Mouse (Mus musculus) lung, postnatal 14 days (tissue): ENCODE results near the gene 1700015F17Rik.

ENCODE experiments used
- DNase-seq: peaks from one replicate; pipeline ENCODE4 v3.0.0; 2021

The 1700015F17Rik gene

GRCm38 (mm10) chr5:5479043-5479442 lies at the start of gene 1700015F17Rik:
Gene 1700015F17Rik (minus strand): TSS chr5:5479143.
- DNase-seq = no peak

GRCm38 (mm10) chr5:5515411-5515810 lies 36.5 kb upstream of the 1700015F17Rik start:
- no peak for DNase-seq

DNA sequence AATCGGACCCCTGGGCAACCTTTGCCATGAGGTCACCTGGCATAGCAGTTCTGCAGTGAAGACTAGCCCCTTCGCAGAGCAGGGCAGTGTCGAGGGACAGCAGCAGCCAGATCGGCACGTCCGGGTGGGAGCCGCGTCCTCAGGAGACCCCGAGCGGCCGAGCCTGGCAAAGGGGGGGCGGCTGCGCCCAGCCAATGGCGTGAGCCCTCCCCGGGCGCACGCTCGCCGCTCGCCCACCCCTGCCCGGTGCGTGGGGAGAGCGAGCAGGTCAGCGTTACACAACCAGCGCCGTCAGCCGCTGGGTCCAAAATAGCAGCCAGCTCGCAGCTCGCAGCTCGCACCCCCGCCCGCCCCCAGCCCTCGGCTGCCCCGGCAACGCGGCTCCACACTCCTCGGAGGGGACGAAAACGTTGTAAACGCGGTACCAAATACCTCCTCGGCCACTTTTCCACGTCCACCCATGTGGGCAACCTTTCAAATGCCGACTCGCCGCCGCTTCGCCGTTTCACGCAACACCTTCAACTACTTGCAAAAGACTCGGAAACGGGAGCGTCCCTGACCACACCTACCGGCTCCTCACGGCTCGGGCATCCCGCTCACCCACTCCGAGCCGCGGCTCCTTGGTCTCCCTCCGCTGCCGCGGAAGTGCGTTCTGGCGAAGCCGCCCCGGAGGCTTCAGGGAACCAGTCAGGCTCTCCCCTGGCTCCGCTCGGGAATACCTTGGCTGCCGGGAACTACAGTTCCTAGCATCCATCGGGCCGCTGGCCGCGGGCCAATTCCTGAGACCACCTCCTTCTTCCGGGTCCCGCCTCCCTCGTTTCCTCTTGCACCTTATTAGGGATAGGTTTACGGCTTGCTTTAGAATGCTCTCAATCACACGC lies 35.5 kb upstream of the 1700015F17Rik start, which contains the start of gene Cldn12:
Gene Cldn12, minus strand, starts transcription at position 763 of the 881 bp plus-strand sequence.
- DNase-seq = peak; percentile 97

- DNase-seq = no peak
Measured at GRCm38 (mm10) chr5:5511401-5511800, 32.5 kb upstream of the 1700015F17Rik start.

DNA sequence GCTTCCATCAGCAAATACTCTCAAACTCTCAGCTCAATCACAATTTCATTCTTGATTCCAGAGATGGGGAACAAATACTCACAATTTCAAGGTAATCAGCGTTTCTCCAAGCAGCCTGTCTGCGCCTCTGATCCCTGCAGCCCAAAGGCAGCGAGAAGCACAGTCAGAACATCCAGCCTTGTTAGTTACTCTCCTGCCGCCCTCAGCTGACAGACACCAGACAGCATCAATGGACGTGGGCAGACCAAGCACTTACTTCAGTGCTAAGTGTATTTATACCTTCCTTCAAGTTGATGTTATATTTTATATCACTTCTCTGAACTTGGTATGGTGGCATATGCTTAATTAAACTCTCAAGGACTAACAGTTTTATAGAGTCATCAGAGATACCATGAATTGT lies 32.0 kb upstream of the 1700015F17Rik start:
- no peak for DNase-seq

GRCm38 (mm10) chr5:5510304-5510887 lies 31.5 kb upstream of the 1700015F17Rik start:
- no peak for DNase-seq

DNA sequence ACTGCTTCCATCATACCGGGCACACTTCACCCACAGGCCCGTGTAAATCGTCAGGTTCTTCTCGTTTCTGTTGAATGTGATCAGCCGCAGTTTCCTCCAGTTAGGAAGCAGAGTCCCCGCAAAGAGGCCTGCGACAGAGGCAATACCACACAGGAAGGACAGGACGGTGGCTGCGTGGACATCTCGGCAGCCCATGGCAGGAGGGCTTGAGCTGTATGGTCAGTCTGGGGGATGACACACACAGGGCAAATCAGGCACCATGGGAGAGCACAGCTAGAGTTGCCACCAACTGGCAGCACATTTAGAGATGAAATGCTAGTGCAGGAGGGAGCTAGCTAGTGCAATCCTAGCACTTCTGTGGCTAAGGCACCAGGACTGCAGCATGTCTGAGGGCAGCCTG lies 29.3 kb upstream of the 1700015F17Rik start:
- DNase-seq = no peak

DNA sequence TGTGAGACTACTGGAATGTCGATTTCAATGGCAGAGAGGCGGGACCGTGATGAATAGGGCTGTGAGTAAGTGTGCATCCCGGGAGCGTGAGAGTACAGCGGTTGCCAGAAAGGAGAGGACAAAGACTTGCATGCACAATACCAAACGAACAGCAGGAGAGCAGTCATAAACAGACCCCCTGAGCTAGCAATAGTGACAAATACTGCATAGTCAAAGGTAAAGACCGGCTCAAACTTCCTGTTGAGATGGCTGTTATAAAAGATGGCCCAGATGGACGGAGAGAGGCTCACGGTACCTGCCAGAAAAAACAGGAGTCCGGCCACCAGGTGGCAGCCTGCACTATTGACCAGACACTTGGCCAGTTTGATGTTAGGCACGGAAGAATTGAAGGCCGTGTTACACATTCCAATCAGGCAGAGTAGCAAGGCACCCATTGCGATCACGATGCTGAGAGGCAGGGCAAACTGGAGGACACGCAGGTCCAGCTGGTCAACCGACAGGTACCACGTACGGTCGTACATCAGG lies 28.8 kb upstream of the 1700015F17Rik start:
- peak; percentile 71 for DNase-seq

DNA sequence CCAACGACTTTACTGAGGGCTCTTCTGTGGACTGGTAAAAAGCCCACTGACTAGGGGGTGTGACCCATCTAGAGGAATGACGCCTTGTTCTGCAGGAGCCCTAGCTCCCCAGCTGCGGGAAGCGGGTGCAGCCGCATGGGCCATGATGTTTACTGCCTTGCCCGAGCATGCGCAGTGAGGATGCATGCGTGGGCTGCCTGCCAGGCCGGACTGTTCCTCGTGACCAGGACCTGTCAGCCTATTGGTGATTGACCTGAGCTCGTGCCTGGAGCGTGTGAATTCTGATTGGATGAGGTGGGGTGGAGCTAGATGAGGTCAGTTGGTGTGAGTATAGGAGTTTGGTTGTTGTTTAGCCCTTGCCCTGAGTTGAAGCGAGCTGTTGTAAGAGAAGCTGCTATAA lies 25.5 kb upstream of the 1700015F17Rik start:
- DNase-seq = no peak

DNA sequence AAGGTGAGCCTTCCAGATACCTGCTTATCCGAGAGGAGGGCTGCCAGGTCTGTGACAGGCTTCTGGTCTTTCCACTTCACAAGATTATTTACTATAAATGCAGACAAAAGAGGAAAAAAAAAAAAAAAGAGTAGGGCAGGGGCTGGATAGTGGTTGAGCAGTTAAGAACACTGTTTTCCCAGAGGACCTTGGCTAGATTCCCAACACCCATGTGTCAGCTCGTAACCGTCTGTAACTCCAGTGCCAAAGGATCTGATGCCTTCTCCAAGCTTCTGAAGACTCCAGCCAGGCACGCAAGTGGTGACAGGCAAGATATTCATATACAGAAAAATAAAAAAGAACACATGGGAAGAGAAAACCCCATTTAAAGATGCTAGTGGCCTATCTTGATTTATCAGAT lies 24.4 kb upstream of the 1700015F17Rik start:
- DNase-seq = no peak

DNA sequence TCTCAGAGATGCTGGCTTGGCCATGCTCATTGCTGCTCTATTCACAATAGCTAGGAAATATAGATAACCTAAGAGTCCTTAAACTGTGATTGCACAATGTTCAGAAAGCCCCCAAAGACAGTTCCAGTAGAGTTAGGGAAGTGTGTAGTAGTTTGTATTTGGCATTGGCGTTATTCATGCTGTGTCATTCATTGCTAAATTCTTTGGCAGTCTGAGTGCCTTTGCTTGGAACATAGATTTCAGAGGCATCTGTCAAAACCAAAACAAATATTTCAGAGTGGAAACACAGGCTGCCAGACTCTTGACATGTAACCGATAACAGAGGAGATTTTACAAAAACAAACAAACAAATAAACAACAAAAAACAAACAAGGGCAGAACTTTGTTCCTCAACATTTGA lies 22.6 kb upstream of the 1700015F17Rik start:
- no peak for DNase-seq

DNA sequence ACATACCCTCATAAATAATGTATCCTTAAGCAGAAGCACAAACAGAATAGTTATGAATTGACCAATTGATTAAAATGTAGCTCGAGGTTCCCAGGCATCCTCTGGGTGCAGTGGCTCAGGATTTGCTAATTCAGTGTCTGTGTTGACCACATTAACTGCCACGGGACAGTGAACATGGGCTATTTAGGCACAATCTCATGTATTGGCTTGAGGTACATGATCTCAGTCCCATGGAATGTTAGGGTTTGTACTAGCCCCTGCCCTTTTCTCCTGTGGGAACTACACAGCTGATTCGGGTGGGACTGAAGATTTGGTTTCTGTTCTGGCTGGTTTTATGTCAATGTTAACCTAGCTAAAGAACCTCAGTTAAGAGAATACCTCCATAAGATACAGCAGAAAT lies 17.4 kb upstream of the 1700015F17Rik start:
- DNase-seq = no peak

DNA sequence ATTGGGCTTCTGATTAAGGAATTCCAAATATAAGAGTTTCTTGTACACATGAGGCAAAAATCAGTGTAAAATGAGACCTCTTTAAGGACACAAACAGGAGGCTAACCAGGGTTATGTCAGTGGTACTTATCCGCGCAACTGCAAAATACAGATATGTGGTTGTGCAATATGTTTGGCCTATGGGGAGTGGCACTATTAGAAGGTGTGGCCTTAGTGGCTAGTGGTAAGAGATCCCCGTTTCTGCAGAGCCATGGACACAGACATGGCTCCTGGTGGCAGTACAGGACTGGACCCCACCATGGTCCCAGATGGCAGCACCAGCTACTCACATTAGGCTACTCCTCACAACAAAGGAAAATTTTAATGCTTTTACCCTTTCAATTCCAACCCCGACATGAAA lies 16.1 kb upstream of the 1700015F17Rik start:
- no peak for DNase-seq

GRCm38 (mm10) chr5:5494269-5495005 lies 15.5 kb upstream of the 1700015F17Rik start:
- DNase-seq = peak; percentile 22

GRCm38 (mm10) chr5:5492163-5492562 lies 13.2 kb upstream of the 1700015F17Rik start:
- DNase-seq = no peak

DNA sequence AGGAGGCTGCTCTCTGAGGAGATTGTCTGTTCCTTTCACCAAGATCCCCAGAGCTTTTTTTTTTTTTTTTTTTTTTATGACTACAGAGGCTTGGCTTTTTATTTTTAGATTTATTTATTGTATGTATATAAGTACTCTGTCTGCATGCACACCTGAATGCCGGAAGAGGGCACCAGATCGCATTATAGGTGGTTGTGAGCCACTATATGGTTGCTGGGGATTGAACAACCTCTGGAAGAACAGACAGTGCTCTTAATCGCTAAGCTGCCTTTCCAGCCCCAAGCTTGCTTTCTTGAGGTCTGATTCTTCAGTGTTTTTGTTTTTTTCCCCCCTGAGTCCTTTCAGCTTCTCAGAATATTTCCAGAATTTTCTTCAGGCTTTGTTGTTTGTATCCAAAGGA lies 7.1 kb upstream of the 1700015F17Rik start:
- DNase-seq = no peak

- DNase-seq = no peak
Measured at GRCm38 (mm10) chr5:5483254-5483858, 4.4 kb upstream of the 1700015F17Rik start.

DNA sequence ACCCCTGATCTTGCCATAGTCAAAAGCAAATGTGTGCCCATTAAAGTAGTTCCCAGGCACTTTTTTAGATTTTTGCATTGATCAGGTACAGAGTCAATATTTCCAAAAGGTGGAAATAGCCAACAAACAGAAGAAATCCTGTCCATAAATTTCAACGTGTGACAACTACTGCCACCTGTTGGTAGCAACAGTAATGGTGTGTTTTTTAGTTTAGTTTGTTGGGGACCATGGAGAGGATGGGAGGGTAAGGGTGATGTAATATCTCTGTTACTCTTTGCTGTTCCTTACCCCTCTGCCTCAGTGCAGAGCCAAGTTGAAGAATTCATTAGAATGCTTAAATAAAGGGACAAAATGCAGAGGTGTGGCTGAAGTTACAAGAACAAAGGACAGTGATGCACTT lies 2.7 kb upstream of the 1700015F17Rik start:
- peak; percentile 44 for DNase-seq

GRCm38 (mm10) chr5:5476133-5476532 lies 2.8 kb downstream of the 1700015F17Rik start:
- no peak for DNase-seq

GRCm38 (mm10) chr5:5465256-5465655 lies 13.7 kb downstream of the 1700015F17Rik start:
- no peak for DNase-seq

GRCm38 (mm10) chr5:5431746-5432438 lies 47.1 kb downstream of the 1700015F17Rik start:
- no peak for DNase-seq

DNA sequence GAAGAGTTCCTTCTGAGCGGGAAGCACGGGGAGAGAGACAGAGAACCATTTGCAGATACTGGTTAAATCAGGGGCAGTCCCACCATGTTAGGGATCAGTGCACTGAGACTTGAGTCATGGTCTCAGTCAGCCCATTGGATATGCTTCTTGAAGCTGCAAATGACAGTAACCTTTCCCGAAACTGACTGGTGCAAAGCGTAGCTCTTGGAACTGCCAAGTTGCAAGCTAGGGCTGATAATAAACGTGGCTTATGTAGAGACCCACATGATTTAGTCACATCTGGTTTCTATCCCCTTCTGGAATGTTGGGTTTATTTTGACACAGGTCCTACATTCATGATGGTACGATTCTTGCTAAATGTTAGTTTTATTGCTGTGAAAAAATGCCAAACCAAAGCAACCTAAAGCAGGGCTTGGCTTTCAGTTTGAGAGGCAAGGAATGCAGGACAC lies 55.2 kb downstream of the 1700015F17Rik start:
- DNase-seq = no peak
